Mouse (Mus musculus) gastrocnemius, postnatal 10 days (tissue): ENCODE measurements at regions not wholly inside any gene's neighbourhood (a gene's known extent, or its start where the extent isn't known, plus 50 kb on each side); places are given as distances from the start of the nearest gene placed in this dataset.

Source experiments
- DNase-seq: peaks from one replicate; pipeline ENCODE4 v3.0.0; 2021; ENCODE audit warnings: mixed read lengths

DNA sequence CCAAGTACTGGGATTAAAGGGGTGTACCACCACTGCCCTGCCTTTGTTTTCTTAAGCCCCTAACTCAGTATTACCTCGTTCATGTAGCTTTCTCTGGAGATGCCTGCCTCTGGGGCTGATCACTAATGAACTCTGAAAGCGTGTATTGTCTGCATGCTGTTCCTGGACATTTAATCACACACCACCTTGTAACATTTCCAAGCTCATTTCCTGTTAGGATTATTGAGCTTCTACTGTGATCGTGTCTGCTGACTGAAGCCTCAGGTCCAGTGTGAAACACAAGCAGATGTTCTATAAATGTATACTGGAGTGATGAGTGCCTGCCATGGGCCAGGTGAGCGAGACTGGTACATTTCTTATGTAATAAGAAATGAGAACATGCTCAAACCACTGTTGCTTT, 398.6 kb downstream of the Brinp2 start:
- no peak for DNase-seq

- DNase-seq = no peak
Observed at GRCm38 (mm10) chr1:157964461-157964860, 391.7 kb downstream of the Brinp2 start.

DNA sequence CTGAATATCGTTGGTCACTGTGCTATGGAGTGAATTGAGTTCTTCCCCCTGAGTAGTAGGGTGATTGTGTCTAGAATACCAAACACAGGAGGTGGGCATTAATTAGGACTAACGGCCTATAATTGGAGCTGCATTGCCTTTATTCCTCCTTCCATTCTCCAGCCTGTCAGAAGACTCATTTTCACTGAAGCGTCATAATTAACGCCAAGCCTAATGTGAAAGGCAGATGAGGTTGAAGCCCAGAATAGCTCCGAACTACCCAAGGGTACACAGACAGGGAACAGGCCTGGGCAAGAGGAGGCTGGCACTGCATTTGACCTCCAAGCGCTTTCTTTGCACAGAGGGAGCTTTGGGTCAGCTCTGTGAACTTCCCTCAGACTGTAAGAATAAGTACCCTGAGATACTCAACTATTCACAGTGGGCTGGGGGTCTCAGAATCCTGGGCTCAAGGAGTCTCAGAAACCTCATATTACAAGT, 386.5 kb downstream of the Brinp2 start:
- DNase-seq = no peak

DNA sequence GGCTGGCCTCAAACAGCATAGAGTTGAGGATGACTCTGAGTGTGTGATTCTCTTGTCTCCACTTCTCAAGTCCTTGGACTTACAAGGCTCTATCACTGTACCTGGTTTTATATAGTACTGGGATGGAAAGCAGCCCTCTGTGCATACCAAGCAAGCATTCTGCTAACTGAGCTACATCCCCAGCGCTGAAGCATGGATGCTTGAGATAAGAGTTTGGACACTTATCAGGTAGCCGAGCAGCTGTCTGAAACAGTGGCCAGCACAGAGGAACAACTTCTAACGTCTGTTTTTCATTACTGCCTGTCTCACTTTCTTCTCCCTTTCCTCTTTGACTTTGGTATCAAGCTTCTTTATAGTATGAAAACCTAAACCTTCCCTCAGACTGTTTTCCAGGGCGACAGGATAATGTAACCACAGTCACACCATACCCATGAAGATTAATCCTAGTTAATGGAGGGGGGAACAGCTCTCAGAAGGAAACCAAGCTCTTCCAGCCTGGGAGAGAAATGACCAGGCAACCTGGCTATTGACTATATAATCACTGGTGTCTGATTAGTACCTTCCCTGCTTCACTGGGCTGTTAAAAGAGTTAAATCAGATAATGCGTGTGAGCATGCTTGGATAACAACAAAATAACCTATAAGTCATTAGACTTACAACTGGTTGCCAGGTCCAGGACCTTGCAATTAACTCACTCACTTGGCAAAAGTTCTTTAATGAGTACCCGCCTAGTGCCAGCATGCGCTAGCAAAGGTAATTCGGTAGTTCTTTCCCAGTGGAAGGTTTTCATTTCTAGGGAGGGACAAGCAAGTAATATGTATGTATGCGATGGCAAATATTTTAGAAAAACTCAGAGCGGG, 382.5 kb downstream of the Brinp2 start:
- no peak for DNase-seq

DNA sequence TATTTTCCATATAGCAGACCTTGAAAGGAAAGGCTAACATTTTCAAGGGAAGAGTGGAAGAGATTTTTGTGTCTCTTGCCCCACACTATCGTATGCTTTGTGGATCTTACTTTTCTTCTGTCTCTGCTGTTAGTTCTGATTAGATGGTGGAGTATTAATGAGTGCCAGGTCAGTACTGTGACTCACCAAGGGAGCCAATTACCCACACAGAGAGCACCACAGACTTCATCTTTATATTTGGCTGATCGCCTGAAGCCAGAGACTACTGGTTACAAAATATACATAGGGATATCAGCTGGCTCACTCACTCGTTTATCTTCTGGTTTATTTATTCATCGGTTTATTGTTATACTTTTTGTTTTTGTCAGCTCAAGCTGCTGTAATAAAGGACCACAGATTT, 381.5 kb downstream of the Brinp2 start:
- DNase-seq = no peak

GRCm38 (mm10) chr1:158019161-158019560, 337.0 kb downstream of the Brinp2 start:
- DNase-seq = peak; percentile 8

DNA sequence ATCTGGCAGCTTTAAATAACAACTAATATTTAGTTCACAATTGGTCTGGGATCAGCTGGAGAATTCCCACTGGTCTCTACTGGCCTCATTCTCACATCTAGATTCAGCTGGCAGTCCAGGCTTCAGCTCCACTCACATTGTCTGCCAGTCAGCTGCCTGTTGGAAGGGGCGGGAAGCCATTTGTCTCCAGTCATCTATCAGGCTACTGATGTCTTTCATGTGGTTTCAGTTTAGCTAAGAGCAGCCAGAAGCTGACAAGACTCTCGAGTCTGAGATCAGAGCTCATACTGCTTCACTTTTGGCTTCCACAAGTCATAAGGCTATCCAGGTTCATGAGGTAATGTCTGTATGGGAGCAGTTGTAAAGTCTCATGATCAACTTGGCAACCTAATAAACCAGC, 316.4 kb downstream of the Brinp2 start:
- DNase-seq = no peak

DNA sequence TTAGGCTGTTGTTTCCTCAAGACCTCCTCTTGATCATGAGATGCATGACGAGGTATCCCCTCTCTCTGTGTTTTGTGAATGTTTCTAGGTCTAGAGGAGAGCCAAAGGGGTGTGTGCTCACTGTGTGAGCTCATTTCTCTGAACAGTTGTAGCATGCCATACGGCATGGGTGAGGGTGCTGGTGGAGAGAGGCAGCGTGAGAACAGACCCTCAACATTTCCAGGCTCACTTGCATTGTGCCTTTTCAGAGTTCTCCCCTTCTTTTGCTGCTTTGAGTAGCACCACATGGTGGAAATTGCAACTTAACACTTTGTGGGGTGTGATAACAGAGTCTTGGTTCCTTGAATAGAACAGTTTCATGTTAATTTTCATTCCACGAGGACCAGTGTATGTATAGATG, 315.8 kb downstream of the Brinp2 start:
- DNase-seq = no peak

- no peak for DNase-seq
Observed at GRCm38 (mm10) chr1:158052644-158053043, 303.5 kb downstream of the Brinp2 start.

- DNase-seq = no peak
Observed at GRCm38 (mm10) chr1:158054961-158055360, 301.2 kb downstream of the Brinp2 start.

DNA sequence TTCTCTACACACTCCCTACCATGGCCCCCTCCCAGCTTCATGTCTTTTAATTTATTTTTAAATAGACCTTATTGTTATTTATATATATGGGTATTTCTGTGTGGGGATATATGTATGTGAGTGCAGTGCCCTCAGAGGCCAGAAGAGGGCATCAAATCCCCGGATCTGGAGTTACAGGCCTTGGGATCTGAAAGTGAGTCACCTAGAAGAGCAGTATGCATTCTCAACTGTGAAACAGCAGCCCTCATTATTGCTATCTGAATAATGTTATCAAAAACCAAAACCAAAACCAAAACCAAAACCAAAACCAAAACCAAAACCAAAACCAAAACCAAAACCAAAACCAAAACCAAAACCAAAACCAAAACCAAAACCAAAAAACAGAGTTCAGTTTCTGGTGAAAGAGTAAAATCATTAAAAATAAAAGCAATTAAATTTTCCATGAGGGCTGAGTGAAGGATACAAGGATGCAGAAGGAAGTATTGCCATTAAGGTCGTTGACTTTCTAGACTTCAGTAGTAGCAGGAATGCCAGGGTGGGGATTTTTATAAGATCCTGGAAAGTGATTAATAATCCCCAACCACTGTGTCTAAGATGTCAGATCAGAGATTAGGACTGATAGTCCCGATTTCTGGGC, 299.0 kb downstream of the Brinp2 start:
- no peak for DNase-seq

GRCm38 (mm10) chr1:158057789-158058188, 298.3 kb downstream of the Brinp2 start:
- no peak for DNase-seq

- no peak for DNase-seq
Observed at GRCm38 (mm10) chr1:158061995-158062394, 294.1 kb downstream of the Brinp2 start.

DNA sequence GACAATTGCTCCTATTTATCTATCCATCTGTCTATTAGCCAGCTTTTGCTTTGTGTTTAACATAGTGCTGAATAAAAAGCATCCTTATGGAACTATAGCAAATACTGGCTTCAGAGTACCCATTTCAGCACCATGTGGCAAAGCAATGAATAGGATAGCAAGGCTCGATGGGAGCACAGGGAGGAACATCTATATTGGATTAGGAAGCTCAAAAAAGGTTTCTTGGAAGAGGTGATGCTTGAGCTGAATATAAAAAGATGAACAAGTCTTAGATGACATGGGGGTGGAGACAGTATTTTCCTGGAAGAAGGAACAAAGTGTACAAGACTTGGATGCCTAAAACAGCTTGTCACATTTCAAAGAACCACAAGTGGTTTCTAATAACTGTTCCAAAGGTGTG, 273.9 kb downstream of the Brinp2 start:
- no peak for DNase-seq

GRCm38 (mm10) chr1:158085856-158086255, 270.3 kb downstream of the Brinp2 start:
- no peak for DNase-seq

GRCm38 (mm10) chr1:158097500-158097899, 258.6 kb downstream of the Brinp2 start:
- DNase-seq = no peak

GRCm38 (mm10) chr1:158119708-158120107, 236.4 kb downstream of the Brinp2 start:
- DNase-seq = no peak

GRCm38 (mm10) chr1:158124902-158125301, 231.2 kb downstream of the Brinp2 start:
- no peak for DNase-seq

DNA sequence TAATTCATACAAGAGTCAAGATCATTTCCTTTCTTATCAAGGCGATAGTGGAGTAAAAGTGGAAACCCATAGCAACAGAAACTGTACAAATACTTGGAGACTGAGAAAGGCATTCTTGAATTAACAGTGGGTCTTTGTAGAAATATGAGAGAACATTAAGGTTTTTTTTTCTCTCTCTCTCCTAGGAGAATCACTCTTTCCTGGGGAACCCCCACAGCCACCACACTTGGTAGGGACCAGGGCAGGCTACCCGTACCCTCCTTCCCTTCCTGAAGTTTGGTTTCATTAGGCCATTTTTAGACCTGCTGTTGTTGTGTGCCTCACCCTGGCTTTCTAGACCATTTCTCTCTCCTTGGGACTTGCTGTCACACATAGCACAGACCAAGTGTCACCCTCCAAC, 229.9 kb downstream of the Brinp2 start:
- DNase-seq = no peak

- DNase-seq = no peak
Observed at GRCm38 (mm10) chr1:158129243-158129770, 226.8 kb downstream of the Brinp2 start.

DNA sequence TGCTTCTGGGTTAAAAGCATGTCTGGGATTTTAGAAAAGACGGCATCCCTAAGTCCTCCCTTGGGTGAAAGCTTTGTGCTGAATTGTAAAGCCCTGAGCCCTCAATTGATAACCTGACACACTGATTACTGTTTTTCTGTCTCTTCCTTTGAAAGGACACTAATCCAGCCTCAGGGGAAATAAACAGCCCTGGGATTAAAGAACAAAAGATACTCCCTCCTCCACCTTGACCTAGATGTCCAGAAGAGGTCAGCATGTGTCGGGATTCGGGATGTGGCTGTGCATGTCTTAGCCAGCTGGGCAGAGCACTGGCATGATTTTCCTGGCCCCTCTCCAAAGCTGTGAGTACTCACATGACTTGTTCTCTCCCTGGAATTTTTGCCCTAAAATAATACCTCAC, 208.6 kb downstream of the Brinp2 start:
- peak; percentile 11 for DNase-seq

- no peak for DNase-seq
Observed at GRCm38 (mm10) chr1:158148035-158148434, 208.1 kb downstream of the Brinp2 start.

- no peak for DNase-seq
Observed at GRCm38 (mm10) chr1:158161111-158161510, 195.0 kb downstream of the Brinp2 start.

DNA sequence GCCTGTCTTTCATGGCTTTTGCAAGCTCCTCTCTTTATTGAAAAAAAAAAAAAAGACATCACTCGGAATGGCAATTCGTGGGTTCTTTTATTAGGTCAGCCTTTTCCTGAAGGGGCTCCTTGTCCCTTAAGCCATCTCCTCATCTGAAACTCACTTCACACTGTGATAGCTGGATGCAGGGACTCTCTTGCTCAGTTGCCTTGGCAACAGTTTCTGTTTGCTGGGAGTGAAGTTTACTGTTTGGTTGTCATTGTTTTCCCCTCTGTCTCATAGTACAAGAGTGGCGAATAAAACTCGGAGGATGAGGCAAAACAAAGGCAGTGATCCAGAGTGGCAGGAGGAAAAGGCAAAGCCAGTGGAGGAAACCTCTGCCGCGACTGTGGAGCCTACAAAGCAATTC, 194.6 kb downstream of the Brinp2 start:
- no peak for DNase-seq
